Mouse (Mus musculus) midbrain, embryonic 12.5 days (tissue): ENCODE data around the gene Camsap1. TPM values are rescaled to one million over a fixed set of nuclear protein-coding genes. Genes with fewer than 3 reads are reported as not detected.

Experiments
- ATAC-seq: fragments of 200-750 bp; cut with Nextera tagmentation; 2 replicates; pipeline ENCODE4 v1.8.0; 2017; ENCODE audit warnings: low read depth, moderate TSS enrichment, moderate library complexity; ENCODE audit not compliant: low FRiP score
- H3K27ac ChIP-seq: fragments of 300-500 bp; sonication (generic); replicated peaks from 2 replicates; pipeline ENCODE4 v1.5.1; 2016; ENCODE audit warnings: mild to moderate bottlenecking
- H3K27me3 ChIP-seq: fragments of 300-500 bp; sonication (generic); 2 replicates; pipeline ENCODE4 v1.6.1; 2016; ENCODE audit warnings: mild to moderate bottlenecking
- H3K36me3 ChIP-seq: fragments of 300-500 bp; sonication (generic); 2 replicates; pipeline ENCODE4 v1.6.1; 2016
- H3K4me1 ChIP-seq: fragments of 300-500 bp; sonication (generic); 2 replicates; pipeline ENCODE4 v1.6.1; 2016
- H3K4me2 ChIP-seq: fragments of 300-500 bp; sonication (generic); replicated peaks from 2 replicates; pipeline ENCODE4 v1.6.1; 2016; ENCODE audit warnings: mild to moderate bottlenecking, moderate library complexity
- H3K4me3 ChIP-seq: fragments of 300-500 bp; sonication (generic); 2 replicates; pipeline ENCODE4 v1.5.1; 2016; ENCODE audit warnings: mild to moderate bottlenecking
- H3K9ac ChIP-seq: fragments of 300-500 bp; sonication (generic); replicated peaks from 2 replicates; pipeline ENCODE4 v1.6.1; 2016; ENCODE audit warnings: mild to moderate bottlenecking, moderate library complexity
- H3K9me3 ChIP-seq: fragments of 300-500 bp; sonication (generic); 2 replicates; pipeline ENCODE4 v1.6.1; 2016; ENCODE audit warnings: mild to moderate bottlenecking
- WGBS: fragments of 180-500 bp; shearing (Covaris S2); methylation state at CpG from one replicate; pipeline ENCODE4 v1.1.7; 2016; 5-methylcytosine and 5-hydroxymethylcytosine counted together
- polyA plus RNA-seq: library from polyadenylated mRNA; unstranded; fragments of >200 nt; fragmentation: Nextera tagmentation; extraction: Ambion mirVana; gene quantifications from 2 replicates; pipeline ENCODE4 v1.2.1, GENCODE M21; 2016

Camsap1 gene
- polyA plus RNA-seq, 1 experiment from 2014 or later: 66.4 TPM

- Histone ChIP-seq H3K4me3 (no peak overlapping the region), H3K4me1 (peaks cover 26% of the 10 kb centered on the region)
- 93% methylated on average over 4 of the region's 4 CpGs for WGBS
Measured at GRCm38 (mm10) chr2:25975141-25975770, 7.8 kb downstream of the Camsap1 start.

DNA sequence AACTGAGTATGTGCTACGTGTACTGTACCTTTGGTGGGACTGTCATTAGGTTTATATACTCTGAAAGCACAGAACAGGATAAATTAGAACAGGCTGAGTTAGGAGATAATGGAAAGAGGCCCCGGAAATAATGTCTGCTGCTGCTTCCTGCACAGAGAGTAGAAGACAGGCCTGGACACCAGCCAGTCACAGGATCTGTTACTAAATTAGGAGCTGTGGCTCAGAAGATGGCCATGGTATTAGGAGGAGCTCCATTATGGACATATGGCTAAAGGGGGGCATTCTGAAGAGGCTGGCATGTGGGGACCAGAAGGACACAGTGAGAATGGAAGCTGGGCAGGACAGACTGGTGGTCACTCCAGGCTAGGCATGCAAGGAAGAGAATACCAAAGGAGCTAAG, 12.7 kb downstream of the Camsap1 start:
- H3K27me3 ChIP-seq: no peaks in the 10 kb centered on the region
- WGBS: 88% methylated on average over 2 of the region's 2 CpGs
- no peak overlapping the region for H3K27ac ChIP-seq
- no peak overlapping the region for H3K4me3 ChIP-seq
- H3K9me3 ChIP-seq: no peaks in the 10 kb centered on the region
- H3K4me1 ChIP-seq: peaks cover 4% of the 10 kb centered on the region; the same call in 1 of the 2 replicates
- no peak overlapping the region for H3K4me2 ChIP-seq
- H3K9ac ChIP-seq: no peak overlapping the region
- no peak for ATAC-seq
- peaks cover 23% of the 10 kb centered on the region for H3K36me3 ChIP-seq

More at GRCm38 (mm10) chr2:25975141-25975770, 7.8 kb downstream of the Camsap1 start:
- H3K9me3 ChIP-seq: no peaks in the 10 kb centered on the region
- no peak for ATAC-seq
- H3K27me3 ChIP-seq: no peaks in the 10 kb centered on the region
- peaks cover 15% of the 10 kb centered on the region; the same call in 1 of the 2 replicates for H3K36me3 ChIP-seq
- H3K9ac ChIP-seq: no peak overlapping the region
- H3K4me2 ChIP-seq: no peak overlapping the region
- H3K27ac ChIP-seq: no peak overlapping the region

GRCm38 (mm10) chr2:25969319-25969718, 13.8 kb downstream of the Camsap1 start:
- no peak for ATAC-seq
- H3K4me3 ChIP-seq: no peak overlapping the region
- 92% methylated on average over 4 of the region's 4 CpGs for WGBS
- H3K4me2 ChIP-seq: no peak overlapping the region
- H3K27me3 ChIP-seq: no peaks in the 10 kb centered on the region
- H3K9me3 ChIP-seq: no peaks in the 10 kb centered on the region
- H3K27ac ChIP-seq: no peak overlapping the region
- no peak overlapping the region for H3K9ac ChIP-seq
- H3K4me1 ChIP-seq: peaks cover 4% of the 10 kb centered on the region; the same call in 1 of the 2 replicates
- peaks cover 34% of the 10 kb centered on the region for H3K36me3 ChIP-seq

DNA sequence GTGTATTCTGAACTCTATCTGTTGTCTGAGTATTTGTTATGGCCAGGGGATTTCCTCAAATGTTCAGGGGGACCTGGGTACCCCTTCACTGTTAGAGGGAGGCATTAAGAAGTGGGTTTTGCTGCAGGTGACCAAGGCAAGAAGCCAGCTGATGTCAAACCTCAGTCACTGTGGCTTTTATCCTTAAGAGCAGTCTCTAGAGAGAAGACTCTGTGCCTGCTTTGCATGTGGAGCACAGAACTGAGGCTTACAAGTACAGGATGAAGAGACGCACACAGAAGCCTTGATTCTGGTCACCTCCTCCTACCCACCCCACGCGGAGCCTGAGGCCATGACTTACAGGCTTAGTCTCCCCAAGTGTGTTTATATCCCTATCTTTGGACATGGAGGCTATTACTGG, 33.8 kb downstream of the Camsap1 start:
- H3K4me1 ChIP-seq: no peaks in the 10 kb centered on the region
- no peak overlapping the region for H3K4me3 ChIP-seq
- no peak overlapping the region for H3K27ac ChIP-seq
- no peak for ATAC-seq
- no peak overlapping the region for H3K4me2 ChIP-seq
- H3K9ac ChIP-seq: no peak overlapping the region
- no peaks in the 10 kb centered on the region for H3K27me3 ChIP-seq
- peaks cover 73% of the 10 kb centered on the region for H3K36me3 ChIP-seq
- no peaks in the 10 kb centered on the region for H3K9me3 ChIP-seq
- WGBS: 89% methylated on average over 3 of the region's 3 CpGs

GRCm38 (mm10) chr2:25947950-25948349, 35.1 kb downstream of the Camsap1 start:
- Histone ChIP-seq H3K27ac (no peak overlapping the region), H3K9me3 (no peaks in the 10 kb centered on the region), H3K4me2 (no peak overlapping the region), H3K9ac (no peak overlapping the region), H3K4me3 (no peak overlapping the region), H3K4me1 (no peaks in the 10 kb centered on the region), H3K27me3 (no peaks in the 10 kb centered on the region), H3K36me3 (peaks cover 73% of the 10 kb centered on the region)
- WGBS: 80% methylated on average over 3 of the region's 3 CpGs
- ATAC-seq: no peak

DNA sequence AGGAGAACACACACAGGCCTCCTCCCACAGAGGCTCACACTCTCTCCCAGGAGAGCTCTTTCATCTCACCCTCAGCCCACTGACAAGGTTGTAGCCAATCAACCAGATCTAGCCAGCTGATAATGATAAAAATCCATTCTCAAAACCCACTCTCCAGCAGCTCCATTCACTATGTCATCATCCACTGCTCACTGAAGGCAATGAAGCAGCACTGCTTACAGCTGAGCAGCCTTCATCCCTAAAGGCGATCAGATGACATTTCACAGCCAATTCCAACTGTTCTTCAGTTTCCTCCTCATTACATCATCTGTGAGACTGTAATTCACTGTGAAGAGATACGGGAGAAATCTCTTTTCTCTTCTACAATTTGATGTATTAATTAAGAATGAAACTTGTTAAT, 39.3 kb downstream of the Camsap1 start:
- no peak overlapping the region for H3K4me3 ChIP-seq

DNA sequence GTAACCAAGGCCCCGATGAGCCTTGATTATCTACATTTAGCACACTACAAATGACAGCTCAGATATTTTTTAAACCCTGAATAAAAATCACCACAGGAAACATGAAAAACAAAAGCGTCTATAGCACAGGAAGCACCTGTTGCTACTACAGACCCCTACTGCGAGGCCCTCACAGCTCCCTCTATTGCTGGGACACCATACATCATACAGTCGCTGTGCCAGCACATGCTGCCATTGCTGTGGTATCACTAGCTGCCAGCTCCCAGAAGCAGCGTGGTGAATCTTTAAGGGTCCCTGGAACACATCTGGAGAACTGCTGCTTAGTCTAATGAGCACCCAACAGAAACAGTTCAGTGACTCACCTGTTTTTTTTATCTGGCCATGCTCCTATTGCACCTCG, 42.6 kb downstream of the Camsap1 start:
- Histone ChIP-seq H3K4me3 (no peak overlapping the region), H3K4me2 (no peak overlapping the region), H3K27me3 (no peaks in the 10 kb centered on the region), H3K27ac (no peak overlapping the region), H3K9me3 (no peaks in the 10 kb centered on the region), H3K36me3 (peaks cover 100% of the 10 kb centered on the region), H3K4me1 (no peaks in the 10 kb centered on the region), H3K9ac (no peak overlapping the region)
- WGBS: 91% methylated on average over 6 of the region's 6 CpGs
- ATAC-seq: no peak

More for the DNA sequence above, 39.3 kb downstream of the Camsap1 start:
- H3K4me1 ChIP-seq: no peaks in the 10 kb centered on the region
- no peaks in the 10 kb centered on the region for H3K9me3 ChIP-seq
- peaks cover 78% of the 10 kb centered on the region for H3K36me3 ChIP-seq
- WGBS: 92% methylated on average over 2 of the region's 2 CpGs
- no peak overlapping the region for H3K9ac ChIP-seq
- ATAC-seq: no peak
- H3K27me3 ChIP-seq: no peaks in the 10 kb centered on the region
- no peak overlapping the region for H3K27ac ChIP-seq
- H3K4me2 ChIP-seq: no peak overlapping the region

DNA sequence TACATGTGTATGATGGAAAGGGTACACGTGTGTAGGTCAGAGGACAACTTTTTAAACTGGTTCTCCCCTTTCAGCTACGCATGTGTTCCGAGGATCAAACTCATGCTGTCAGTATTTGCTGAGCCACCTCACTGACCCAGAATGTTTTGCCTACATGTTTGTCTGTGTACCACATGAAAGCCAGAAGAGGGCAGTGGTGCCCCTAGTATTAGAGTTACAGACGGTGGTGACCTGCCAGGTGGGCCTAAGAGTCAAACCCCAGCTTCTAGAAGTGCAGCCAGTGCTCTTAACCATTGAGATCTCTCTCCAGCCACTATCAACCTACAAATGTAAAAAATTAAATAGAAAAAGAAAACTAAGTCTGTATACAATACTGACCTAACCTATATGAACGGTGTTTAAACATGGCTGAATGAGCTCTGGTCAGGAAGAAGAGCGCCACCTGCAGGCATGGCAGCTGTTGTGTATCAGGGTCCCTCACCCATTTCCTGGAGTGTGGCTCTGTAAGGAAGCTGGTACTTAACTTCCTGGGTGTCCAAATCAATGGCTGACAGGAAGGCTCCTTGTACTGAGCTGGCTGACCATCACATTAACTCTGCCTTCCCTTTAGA, 51.7 kb downstream of the Camsap1 start:
- no peak overlapping the region for H3K27ac ChIP-seq
- no peak for ATAC-seq
- H3K36me3 ChIP-seq: peaks cover 92% of the 10 kb centered on the region
- no peaks in the 10 kb centered on the region for H3K27me3 ChIP-seq
- H3K9ac ChIP-seq: no peak overlapping the region
- H3K4me3 ChIP-seq: no peak overlapping the region
- WGBS: 84% methylated on average over 6 of the region's 6 CpGs
- H3K9me3 ChIP-seq: no peaks in the 10 kb centered on the region
- H3K4me2 ChIP-seq: no peak overlapping the region
- H3K4me1 ChIP-seq: no peaks in the 10 kb centered on the region

DNA sequence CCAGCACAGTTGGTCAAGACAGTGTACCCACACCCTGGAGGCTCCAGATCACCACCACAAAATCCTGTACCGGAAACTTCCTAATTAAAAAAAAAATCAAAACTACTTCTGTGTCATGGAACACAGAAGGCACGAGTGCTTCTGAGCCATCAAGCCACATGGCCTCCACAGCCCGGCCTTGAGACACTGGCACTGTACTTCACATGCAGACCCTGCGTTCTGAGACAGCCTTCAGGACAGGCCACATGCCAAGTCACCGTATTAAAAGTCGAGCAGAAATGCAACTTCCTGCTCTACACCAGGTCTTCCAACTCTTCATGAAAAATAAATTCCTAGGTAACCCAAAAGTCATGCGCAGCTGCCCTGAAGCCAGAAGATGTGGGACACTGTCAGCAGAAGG, 55.3 kb downstream of the Camsap1 start:
- Histone ChIP-seq H3K36me3 (peaks cover 79% of the 10 kb centered on the region), H3K4me3 (no peak overlapping the region), H3K4me1 (no peaks in the 10 kb centered on the region), H3K27me3 (no peaks in the 10 kb centered on the region), H3K9me3 (no peaks in the 10 kb centered on the region), H3K27ac (no peak overlapping the region), H3K4me2 (no peak overlapping the region), H3K9ac (no peak overlapping the region)
- 95% methylated on average over 7 of the region's 7 CpGs for WGBS
- no peak for ATAC-seq

- Histone ChIP-seq H3K4me1 (no peaks in the 10 kb centered on the region), H3K9ac (no peak overlapping the region), H3K4me2 (no peak overlapping the region), H3K4me3 (no peak overlapping the region), H3K27ac (no peak overlapping the region), H3K27me3 (no peaks in the 10 kb centered on the region), H3K9me3 (no peaks in the 10 kb centered on the region), H3K36me3 (peaks cover 59% of the 10 kb centered on the region)
- ATAC-seq: no peak
- 92% methylated on average over 4 of the region's 4 CpGs for WGBS
Measured at GRCm38 (mm10) chr2:25924934-25925333, 58.1 kb downstream of the Camsap1 start.

GRCm38 (mm10) chr2:25923799-25924198, 59.3 kb downstream of the Camsap1 start:
- H3K9ac ChIP-seq: no peak overlapping the region
- H3K36me3 ChIP-seq: peaks cover 50% of the 10 kb centered on the region
- H3K27me3 ChIP-seq: no peaks in the 10 kb centered on the region
- ATAC-seq: no peak
- no peak overlapping the region for H3K4me3 ChIP-seq
- H3K4me1 ChIP-seq: no peaks in the 10 kb centered on the region
- 86% methylated on average over 2 of the region's 2 CpGs for WGBS
- no peak overlapping the region for H3K4me2 ChIP-seq
- H3K27ac ChIP-seq: no peak overlapping the region
- no peaks in the 10 kb centered on the region for H3K9me3 ChIP-seq

DNA sequence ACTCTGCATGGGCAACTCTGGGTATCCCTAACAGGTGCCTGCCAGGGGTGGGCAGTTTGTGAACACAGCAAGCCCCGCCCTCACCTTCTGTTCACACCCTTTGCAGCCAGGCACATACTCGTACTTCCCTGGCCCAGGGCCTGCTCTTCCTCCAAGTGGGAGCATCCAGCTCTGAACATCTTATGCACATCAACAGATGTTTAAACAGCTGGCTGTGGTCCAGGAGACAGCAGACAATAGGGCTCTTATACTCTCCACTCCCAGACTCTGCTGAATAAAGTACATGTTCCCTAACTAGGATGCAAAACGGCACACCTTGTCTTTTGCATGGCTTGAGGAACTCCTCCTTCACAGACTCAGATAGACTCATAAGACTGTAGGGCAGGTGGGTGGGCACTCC, 63.1 kb downstream of the Camsap1 start:
- peaks cover 15% of the 10 kb centered on the region; the same call in 1 of the 2 replicates for H3K36me3 ChIP-seq
- 76% methylated on average over 3 of the region's 3 CpGs for WGBS

More for the DNA sequence above, 63.1 kb downstream of the Camsap1 start:
- H3K4me2 ChIP-seq: no peak overlapping the region
- no peaks in the 10 kb centered on the region for H3K27me3 ChIP-seq
- no peak overlapping the region for H3K4me3 ChIP-seq
- no peak overlapping the region for H3K9ac ChIP-seq
- H3K27ac ChIP-seq: no peak overlapping the region
- H3K9me3 ChIP-seq: no peaks in the 10 kb centered on the region
- no peak for ATAC-seq
- H3K4me1 ChIP-seq: no peaks in the 10 kb centered on the region
